Mouse (Mus musculus): ENCODE measurements at regions not wholly inside any gene's neighbourhood (a gene's known extent, or its start where the extent isn't known, plus 50 kb on each side); places are given as distances from the start of the nearest gene placed in this dataset.

DNA sequence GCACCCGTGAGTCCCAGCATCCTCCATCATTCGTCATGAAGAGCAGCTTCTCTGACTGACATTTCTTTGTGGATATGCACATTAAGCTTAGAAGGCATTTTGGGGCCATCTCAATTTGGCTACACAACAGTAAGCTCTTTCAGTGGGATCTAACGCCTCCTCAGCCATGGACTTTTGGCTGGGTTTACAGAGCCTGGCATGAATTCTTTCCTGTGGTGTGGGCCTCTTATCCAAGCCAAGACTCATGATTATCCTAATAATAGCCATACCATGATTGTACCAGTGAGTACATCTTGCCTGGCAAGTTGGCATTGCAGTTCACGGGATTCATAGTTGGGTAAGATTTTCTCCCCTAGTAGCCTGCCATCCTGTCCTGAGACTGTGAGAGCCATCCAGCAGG lies 126.3 kb downstream of the Dhrs2 start:
- no peaks in the 10 kb centered on the region for H3K36me3 ChIP-seq (ENCODE audit: insufficient read depth)
- H3K4me2 ChIP-seq = no peak overlapping the region
- 82% methylated on average over 4 of the region's 4 CpGs for WGBS
- no peak for TF ChIP-seq CTCF (IDR thresholded peaks at IDR 0.05; ENCODE audit: low read depth)
- ATAC-seq (ENCODE audit: insufficient read depth) (no peak), DNase-seq (no peak)
- H3K9me3 ChIP-seq (ENCODE audit: low read depth, low read length) = no peaks in the 10 kb centered on the region
- H3K27ac ChIP-seq (ENCODE audit: low read depth) = no peak overlapping the region
- no peak overlapping the region for H3K4me3 ChIP-seq (ENCODE audit: low read depth, low read length)
- H3K27me3 ChIP-seq (ENCODE audit: insufficient read depth, low read length) = no peaks in the 10 kb centered on the region
- no peaks in the 10 kb centered on the region for H3K4me1 ChIP-seq (ENCODE audit: insufficient read depth)
- no peak overlapping the region for H3K9ac ChIP-seq

DNA sequence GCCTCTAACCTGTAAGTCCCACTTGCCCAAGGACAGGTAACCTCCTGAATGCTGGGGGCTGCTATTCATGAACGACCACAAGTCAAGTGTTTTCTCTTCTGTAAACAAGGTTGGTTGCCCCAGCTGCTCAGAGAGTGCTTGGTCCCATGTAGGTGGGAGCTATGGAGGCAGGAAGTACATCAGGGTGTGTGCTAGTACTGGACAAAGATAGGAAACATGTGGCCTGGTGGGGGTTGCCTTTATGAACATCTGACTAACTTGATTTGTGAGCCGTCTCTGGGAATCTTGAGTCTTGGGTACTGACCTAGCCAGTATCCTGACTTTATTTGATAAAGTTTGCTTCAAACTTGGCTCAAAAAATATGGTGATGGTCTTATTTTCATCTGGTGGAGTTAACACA lies 121.3 kb upstream of the Dhrs4 start:
- Histone ChIP-seq H3K4me3 (ENCODE audit: low read depth, low read length) (no peak overlapping the region), H3K36me3 (ENCODE audit: insufficient read depth) (no peaks in the 10 kb centered on the region), H3K9ac (no peak overlapping the region), H3K4me2 (no peak overlapping the region), H3K27ac (ENCODE audit: low read depth) (no peak overlapping the region), H3K9me3 (ENCODE audit: low read depth, low read length) (no peaks in the 10 kb centered on the region), H3K4me1 (ENCODE audit: insufficient read depth) (no peaks in the 10 kb centered on the region), H3K27me3 (ENCODE audit: insufficient read depth, low read length) (no peaks in the 10 kb centered on the region)
- DNase-seq = no peak
- 48% methylated on average over 2 of the region's 2 CpGs for WGBS
- TF ChIP-seq CTCF (IDR thresholded peaks at IDR 0.05; ENCODE audit: low read depth) = no peak
- no peak for ATAC-seq (ENCODE audit: insufficient read depth)

GRCm38 (mm10) chr14:55358429-55358828 lies 120.1 kb upstream of the Dhrs4 start:
- ATAC-seq (ENCODE audit: insufficient read depth) (no peak), DNase-seq (no peak)
- TF ChIP-seq CTCF (IDR thresholded peaks at IDR 0.05; ENCODE audit: low read depth) = no peak
- 60% methylated on average over 2 of the region's 2 CpGs for WGBS
- no peak overlapping the region for H3K27ac ChIP-seq (ENCODE audit: low read depth)
- no peak overlapping the region for H3K9ac ChIP-seq
- no peaks in the 10 kb centered on the region for H3K36me3 ChIP-seq (ENCODE audit: insufficient read depth)
- no peaks in the 10 kb centered on the region for H3K9me3 ChIP-seq (ENCODE audit: low read depth, low read length)
- H3K27me3 ChIP-seq (ENCODE audit: insufficient read depth, low read length) = no peaks in the 10 kb centered on the region
- H3K4me1 ChIP-seq (ENCODE audit: insufficient read depth) = no peaks in the 10 kb centered on the region
- no peak overlapping the region for H3K4me2 ChIP-seq
- H3K4me3 ChIP-seq (ENCODE audit: low read depth, low read length) = no peak overlapping the region

GRCm38 (mm10) chr14:55362316-55362715 lies 116.2 kb upstream of the Dhrs4 start:
- Histone ChIP-seq H3K27me3 (ENCODE audit: insufficient read depth, low read length) (no peaks in the 10 kb centered on the region), H3K9ac (no peak overlapping the region), H3K27ac (ENCODE audit: low read depth) (no peak overlapping the region), H3K9me3 (ENCODE audit: low read depth, low read length) (no peaks in the 10 kb centered on the region), H3K4me2 (no peak overlapping the region), H3K36me3 (ENCODE audit: insufficient read depth) (no peaks in the 10 kb centered on the region), H3K4me1 (ENCODE audit: insufficient read depth) (no peaks in the 10 kb centered on the region), H3K4me3 (ENCODE audit: low read depth, low read length) (no peak overlapping the region)
- 54% methylated on average over 4 of the region's 4 CpGs for WGBS
- ATAC-seq (ENCODE audit: insufficient read depth) (no peak), DNase-seq (no peak)
- TF ChIP-seq CTCF (IDR thresholded peaks at IDR 0.05; ENCODE audit: low read depth) = no peak

DNA sequence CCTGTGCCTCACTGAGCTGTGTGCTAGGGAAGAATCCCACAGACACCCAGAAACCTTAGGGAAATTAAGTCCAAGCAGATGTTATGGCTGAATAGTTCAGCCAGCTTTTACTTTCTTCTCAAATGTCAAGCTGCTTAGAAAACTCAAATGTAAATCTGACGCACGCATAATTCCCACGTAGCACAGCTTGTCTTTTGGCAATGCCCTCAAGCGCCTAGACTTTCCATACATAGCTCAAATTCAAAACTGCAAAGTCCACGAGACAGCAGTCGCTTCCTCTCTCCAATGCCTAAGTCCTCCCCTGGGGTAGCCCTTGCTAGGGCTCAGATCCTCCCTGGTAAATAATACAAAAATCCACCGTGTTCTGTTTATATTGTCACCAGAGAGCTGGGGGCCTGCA lies 115.8 kb upstream of the Dhrs4 start:
- no peak overlapping the region for H3K4me2 ChIP-seq
- H3K27me3 ChIP-seq (ENCODE audit: insufficient read depth, low read length) = no peaks in the 10 kb centered on the region
- DNase-seq (no peak), ATAC-seq (ENCODE audit: insufficient read depth) (no peak)
- H3K27ac ChIP-seq (ENCODE audit: low read depth) = no peak overlapping the region
- 51% methylated on average over 7 of the region's 7 CpGs for WGBS
- no peaks in the 10 kb centered on the region for H3K4me1 ChIP-seq (ENCODE audit: insufficient read depth)
- no peak overlapping the region for H3K4me3 ChIP-seq (ENCODE audit: low read depth, low read length)
- no peak for TF ChIP-seq CTCF (IDR thresholded peaks at IDR 0.05; ENCODE audit: low read depth)
- H3K9me3 ChIP-seq (ENCODE audit: low read depth, low read length) = no peaks in the 10 kb centered on the region
- no peaks in the 10 kb centered on the region for H3K36me3 ChIP-seq (ENCODE audit: insufficient read depth)
- H3K9ac ChIP-seq = no peak overlapping the region

DNA sequence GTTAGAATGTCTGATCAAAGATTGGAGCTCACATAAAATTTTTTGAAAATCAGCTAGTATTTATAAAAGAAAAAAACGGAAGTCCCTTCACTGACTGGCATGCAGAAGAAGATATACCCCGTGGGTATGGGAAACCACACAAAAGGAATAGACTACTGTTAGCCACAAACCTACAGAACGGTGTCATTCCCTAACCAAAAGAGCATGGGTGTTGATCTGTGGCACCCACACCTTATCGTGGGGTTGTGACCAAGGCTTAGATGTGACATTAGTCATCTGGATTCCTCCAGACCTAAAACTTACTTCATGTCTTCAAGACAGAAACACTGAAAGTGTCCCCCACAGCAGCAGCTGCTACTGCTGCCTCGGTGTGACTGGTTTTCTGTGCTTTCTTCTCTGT lies 108.2 kb upstream of the Dhrs4 start:
- Histone ChIP-seq H3K36me3 (ENCODE audit: insufficient read depth) (no peaks in the 10 kb centered on the region), H3K9me3 (ENCODE audit: low read depth, low read length) (no peaks in the 10 kb centered on the region), H3K4me2 (no peak overlapping the region), H3K27ac (ENCODE audit: low read depth) (no peak overlapping the region), H3K9ac (no peak overlapping the region), H3K4me1 (ENCODE audit: insufficient read depth) (no peaks in the 10 kb centered on the region), H3K27me3 (ENCODE audit: insufficient read depth, low read length) (no peaks in the 10 kb centered on the region), H3K4me3 (ENCODE audit: low read depth, low read length) (no peak overlapping the region)
- DNase-seq = no peak
- WGBS = 88% methylated on average over 5 of the region's 5 CpGs
- no peak for ATAC-seq (ENCODE audit: insufficient read depth)
- no peak for TF ChIP-seq CTCF (IDR thresholded peaks at IDR 0.05; ENCODE audit: low read depth)

DNA sequence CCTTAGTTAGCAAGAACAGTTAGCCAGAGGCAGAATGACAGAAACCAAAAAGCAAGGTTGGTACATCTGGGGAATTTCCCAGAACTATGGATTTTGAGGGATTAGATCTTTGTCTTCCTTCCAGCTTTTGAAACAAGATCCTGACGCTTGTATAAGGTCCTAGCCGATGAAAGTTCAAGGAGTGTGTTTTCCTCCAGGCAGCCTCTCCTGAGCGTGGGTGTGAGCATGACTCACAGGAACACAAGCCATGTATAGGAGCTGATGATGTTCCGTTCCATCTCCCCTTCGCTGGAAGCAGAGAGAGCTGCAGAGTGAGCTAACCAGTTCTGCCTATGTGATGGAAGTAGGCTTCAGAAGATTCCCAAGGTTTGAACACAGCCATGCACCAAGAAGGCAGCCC lies 105.6 kb upstream of the Dhrs4 start:
- no peak for TF ChIP-seq CTCF (IDR thresholded peaks at IDR 0.05; ENCODE audit: low read depth)
- H3K27ac ChIP-seq (ENCODE audit: low read depth) = no peak overlapping the region
- DNase-seq (no peak), ATAC-seq (ENCODE audit: insufficient read depth) (no peak)
- H3K4me3 ChIP-seq (ENCODE audit: low read depth, low read length) = no peak overlapping the region
- H3K36me3 ChIP-seq (ENCODE audit: insufficient read depth) = no peaks in the 10 kb centered on the region
- no peak overlapping the region for H3K4me2 ChIP-seq
- no peaks in the 10 kb centered on the region for H3K27me3 ChIP-seq (ENCODE audit: insufficient read depth, low read length)
- H3K9me3 ChIP-seq (ENCODE audit: low read depth, low read length) = no peaks in the 10 kb centered on the region
- H3K4me1 ChIP-seq (ENCODE audit: insufficient read depth) = no peaks in the 10 kb centered on the region
- 78% methylated on average over 5 of the region's 5 CpGs for WGBS
- H3K9ac ChIP-seq = no peak overlapping the region

DNA sequence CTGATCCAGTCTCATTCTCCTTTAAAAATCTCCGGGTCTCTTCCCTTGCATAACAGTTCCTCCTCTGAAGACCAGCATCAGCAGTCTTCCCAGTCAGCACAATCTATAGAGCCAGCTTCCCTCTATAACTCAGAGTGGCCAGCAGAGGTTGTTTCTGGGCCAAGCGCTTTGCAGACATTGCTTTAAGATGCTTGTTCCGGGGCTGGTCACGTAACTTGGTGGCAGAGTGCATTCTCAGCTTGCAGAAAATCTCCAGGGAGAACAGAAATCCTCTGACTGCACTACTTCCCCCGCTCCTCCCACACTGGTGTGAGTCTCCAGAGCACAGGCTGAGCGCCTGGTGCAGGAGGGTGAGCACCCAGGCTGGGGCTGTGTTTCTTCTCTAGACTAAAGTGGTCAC lies 91.8 kb upstream of the Dhrs4 start:
- H3K27me3 ChIP-seq (ENCODE audit: insufficient read depth, low read length) = no peaks in the 10 kb centered on the region
- H3K9me3 ChIP-seq (ENCODE audit: low read depth, low read length) = no peaks in the 10 kb centered on the region
- 39% methylated on average over 6 of the region's 6 CpGs for WGBS
- ATAC-seq (ENCODE audit: insufficient read depth) = no peak
- H3K36me3 ChIP-seq (ENCODE audit: insufficient read depth) = no peaks in the 10 kb centered on the region
- no peaks in the 10 kb centered on the region for H3K4me1 ChIP-seq (ENCODE audit: insufficient read depth)
- H3K4me2 ChIP-seq = no peak overlapping the region
- 0 out of 2 replicates have a peak, but pooled peaks have one; percentile 12 for TF ChIP-seq CTCF (IDR thresholded peaks at IDR 0.05; ENCODE audit: low read depth)
- H3K27ac ChIP-seq (ENCODE audit: low read depth) = no peak overlapping the region
- H3K9ac ChIP-seq = no peak overlapping the region
- no peak overlapping the region for H3K4me3 ChIP-seq (ENCODE audit: low read depth, low read length)
- DNase-seq = peak; percentile 59

Data from lung, embryonic 14.5 days (tissue).